Mouse (Mus musculus) liver, adult (tissue): ENCODE results near the gene Mup19.
"Not testable (repeated sequence)": the region's sequence is repeated elsewhere in the genome, so short reads cannot be mapped to it uniquely, and the experiment has no call there.

ENCODE experiments used
- GATA4 ChIP-seq: IDR thresholded peaks from 2 replicates; pipeline ENCODE4 v1.6.1; 2014; ENCODE audit warnings: mild to moderate bottlenecking, low read length; ENCODE audit not compliant: insufficient replicate concordance

Gene Mup19

DNA sequence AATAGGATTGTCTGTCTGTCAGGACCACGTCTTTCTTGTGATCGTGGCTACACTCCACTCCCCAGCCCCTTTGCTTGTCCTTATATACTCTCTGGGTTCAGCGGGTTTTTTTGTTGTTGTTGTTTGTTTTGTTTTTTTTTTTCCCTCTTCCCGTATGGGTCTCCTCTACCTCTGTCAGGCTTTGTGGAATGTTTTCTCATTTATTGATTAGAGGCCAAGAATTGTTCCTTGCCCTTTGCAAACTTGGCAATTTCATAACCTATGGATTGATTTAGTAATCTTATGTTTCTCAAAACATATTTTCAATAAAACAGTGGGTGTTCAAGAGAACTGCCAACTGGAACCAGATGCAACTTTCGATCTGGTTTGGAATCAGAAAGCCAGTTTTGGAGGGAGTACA, at the start of gene Mup19:
Mup19 (minus strand) TSS at position 101 of the 400 bp plus-strand sequence.
- not testable (repeated sequence) for TF ChIP-seq GATA4

DNA sequence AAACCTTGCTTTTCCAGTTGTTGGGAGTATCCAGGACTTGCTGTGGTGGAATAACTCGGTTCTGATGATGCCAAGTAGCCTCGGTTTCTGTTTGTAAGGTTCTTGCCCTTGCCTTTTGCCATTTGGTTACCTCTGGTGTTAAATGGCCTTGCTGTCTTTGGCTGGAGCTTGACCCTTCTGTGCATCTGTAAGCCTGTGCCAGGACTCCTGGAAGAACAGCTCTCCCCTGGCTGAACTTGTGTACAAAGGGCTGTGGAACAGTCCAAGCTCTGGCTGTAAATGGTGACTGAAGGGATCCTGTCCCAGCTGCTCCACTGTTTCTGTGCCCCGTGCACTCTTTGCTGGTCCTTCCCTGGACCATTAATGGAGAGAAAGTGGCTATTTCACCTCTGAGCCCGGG, 47.1 kb upstream of the Mup19 start:
- TF ChIP-seq GATA4: no peak

DNA sequence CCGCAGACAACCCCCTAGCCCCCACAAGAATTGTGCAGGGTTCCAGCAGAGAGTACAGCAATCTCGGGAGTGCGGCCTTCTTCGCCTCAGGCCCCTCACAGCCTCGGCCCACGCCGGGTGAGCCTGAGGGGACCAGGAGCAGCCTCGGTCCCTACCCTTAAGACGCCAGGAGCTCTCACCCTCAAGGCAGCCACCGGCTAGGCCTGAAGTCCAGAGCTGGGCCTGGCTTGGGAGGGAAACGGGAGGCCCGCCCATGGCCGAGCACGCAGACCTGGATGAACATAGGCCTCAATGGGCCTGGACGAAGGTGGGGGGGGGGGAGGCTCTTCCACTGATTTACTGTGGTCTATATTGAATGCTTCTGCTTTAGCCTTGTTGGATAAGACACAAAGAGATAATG, 41.1 kb upstream of the Mup19 start:
- no peak for TF ChIP-seq GATA4

DNA sequence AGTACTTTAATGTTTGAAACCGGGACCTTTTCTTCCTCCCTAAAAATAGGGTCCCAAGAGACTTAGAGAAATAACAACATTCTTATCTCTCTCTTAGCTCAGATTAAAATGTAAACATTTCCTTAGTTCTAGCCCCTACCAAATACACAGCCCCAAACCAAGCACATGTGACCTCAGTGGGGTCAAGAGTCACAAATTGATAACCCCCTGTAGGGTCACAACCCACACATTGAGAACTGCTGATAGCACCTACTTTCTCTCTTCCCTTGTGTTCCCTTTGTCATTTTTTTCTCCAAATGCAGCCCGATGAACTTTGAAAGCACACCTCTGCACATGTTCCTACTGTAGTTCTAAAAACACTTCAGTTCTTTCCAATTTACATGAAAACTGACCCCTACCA, 33.5 kb upstream of the Mup19 start:
- no peak for TF ChIP-seq GATA4

DNA sequence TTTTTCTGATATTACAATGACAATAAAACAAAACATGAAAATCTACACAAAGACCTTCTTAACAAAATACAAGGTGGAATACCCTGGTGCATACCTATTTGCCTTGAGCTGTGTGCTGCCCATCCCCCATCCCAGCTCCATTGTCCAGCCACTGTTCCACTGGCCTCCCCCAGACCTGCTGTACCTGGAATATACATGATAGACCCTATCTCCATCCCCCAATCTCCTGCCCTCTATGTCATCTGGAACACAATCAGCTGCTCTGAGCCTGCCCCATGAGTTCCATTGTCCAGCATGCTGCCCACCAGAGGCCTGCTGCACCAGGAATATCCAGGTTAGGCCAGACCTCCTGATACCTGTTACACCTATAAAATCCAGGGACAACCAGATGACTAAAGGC, 31.4 kb upstream of the Mup19 start:
- no peak for TF ChIP-seq GATA4

DNA sequence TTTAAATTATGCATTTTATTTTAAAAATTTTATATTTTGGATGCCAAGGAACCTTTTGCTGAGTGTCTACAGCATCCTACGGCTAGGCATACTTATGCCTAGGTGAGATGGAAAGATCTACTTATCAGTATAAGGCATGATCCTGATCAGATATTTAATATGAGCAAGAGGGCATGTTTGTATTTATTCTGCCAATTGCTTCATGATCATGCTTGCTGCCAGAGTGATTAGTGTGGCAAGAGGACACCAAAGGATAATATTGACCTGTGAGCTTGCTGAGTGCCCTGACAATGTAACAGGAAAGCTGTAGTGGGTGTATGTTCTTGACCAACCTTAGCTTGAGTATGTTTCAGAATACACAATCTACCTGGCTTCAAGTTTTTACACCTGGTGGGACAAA, 7.6 kb upstream of the Mup19 start:
- peak; percentile 76; the same call in 1 of the 2 replicates for TF ChIP-seq GATA4
